Mouse (Mus musculus) midbrain, embryonic 11.5 days (tissue): ENCODE data around the gene Orai2. TPM values are rescaled to one million over a fixed set of nuclear protein-coding genes. Genes with fewer than 3 reads are reported as not detected.
"Not testable (repeated sequence)": the region's sequence is repeated elsewhere in the genome, so short reads cannot be mapped to it uniquely, and the experiment has no call there.

Source experiments
- ATAC-seq: fragments of 200-750 bp; cut with Nextera tagmentation; 2 replicates; pipeline ENCODE4 v1.8.0; 2017; ENCODE audit warnings: moderate TSS enrichment, moderate library complexity; ENCODE audit not compliant: low FRiP score
- DNase-seq: peaks from one replicate; pipeline ENCODE4 v3.0.0; 2015; ENCODE audit warnings: low spot score; ENCODE audit errors: missing footprints
- H3K27ac ChIP-seq: fragments of 300-500 bp; sonication (generic); 2 replicates; pipeline ENCODE4 v1.5.1; 2014; ENCODE audit warnings: low read depth, low read length
- H3K27me3 ChIP-seq: fragments of 300-500 bp; sonication (generic); 2 replicates; pipeline ENCODE4 v1.6.1; 2014; ENCODE audit warnings: mild to moderate bottlenecking, low read length, moderate library complexity, mixed read lengths; ENCODE audit not compliant: control insufficient read depth, insufficient read depth
- H3K36me3 ChIP-seq: fragments of 300-500 bp; sonication (generic); 2 replicates; pipeline ENCODE4 v1.6.1; 2014; ENCODE audit warnings: mild to moderate bottlenecking, low read length, moderate library complexity, mixed read lengths; ENCODE audit not compliant: control insufficient read depth, insufficient read depth
- H3K4me1 ChIP-seq: fragments of 300-500 bp; sonication (generic); 2 replicates; pipeline ENCODE4 v1.6.1; 2014; ENCODE audit warnings: low read length; ENCODE audit not compliant: control insufficient read depth, insufficient read depth
- H3K4me2 ChIP-seq: fragments of 300-500 bp; sonication (generic); 2 replicates; pipeline ENCODE4 v1.6.1; 2014; ENCODE audit warnings: mild to moderate bottlenecking, moderate library complexity
- H3K4me3 ChIP-seq: fragments of 300-500 bp; sonication (generic); 2 replicates; pipeline ENCODE4 v1.5.1; 2014; ENCODE audit warnings: low read depth, low read length
- H3K9ac ChIP-seq: fragments of 300-500 bp; sonication (generic); 2 replicates; pipeline ENCODE4 v1.6.1; 2014; ENCODE audit warnings: low read length
- H3K9me3 ChIP-seq: fragments of 300-500 bp; sonication (generic); 2 replicates; pipeline ENCODE4 v1.6.1; 2016; ENCODE audit warnings: low read length; ENCODE audit not compliant: control insufficient read depth
- WGBS: fragments of 180-500 bp; shearing (Covaris S2); extraction: QIAGEN DNeasy Blood & Tissue Kit; methylation state at CpG from one replicate; pipeline ENCODE4 v1.1.7; 2014; 5-methylcytosine and 5-hydroxymethylcytosine counted together
- polyA plus RNA-seq: library from polyadenylated mRNA; unstranded; fragments of >200 nt; fragmentation: Nextera tagmentation; extraction: Ambion mirVana; gene quantifications from 2 replicates; pipeline ENCODE4 v1.2.1, GENCODE M21; 2014

The Orai2 gene
- polyA plus RNA-seq, 1 experiment from 2014 or later: 8.5 TPM

GRCm38 (mm10) chr5:136167296-136167695 is 3.2 kb downstream of the Orai2 start:
- Histone ChIP-seq H3K27me3 (no peaks in the 10 kb centered on the region), H3K27ac (no peak overlapping the region), H3K9me3 (peaks cover 5% of the 10 kb centered on the region), H3K4me3 (no peak overlapping the region), H3K36me3 (no peaks in the 10 kb centered on the region), H3K9ac (no peak overlapping the region), H3K4me2 (no peak overlapping the region), H3K4me1 (peaks cover 9% of the 10 kb centered on the region)
- ATAC-seq (no peak), DNase-seq (peak; percentile 47)
- WGBS: 90% methylated on average over 4 of the region's 4 CpGs

- ATAC-seq (no peak), DNase-seq (peak; percentile 49)
- 79% methylated on average over 8 of the region's 8 CpGs for WGBS
- Histone ChIP-seq H3K4me3 (no peak overlapping the region), H3K9me3 (peaks cover 5% of the 10 kb centered on the region), H3K9ac (no peak overlapping the region), H3K36me3 (no peaks in the 10 kb centered on the region), H3K27ac (no peak overlapping the region), H3K4me1 (0 out of 2 replicates have a peak, but pooled peaks cover 2% of the 10 kb centered on the region), H3K27me3 (no peaks in the 10 kb centered on the region), H3K4me2 (no peak overlapping the region)
These were observed 5.3 kb downstream of the Orai2 start for GRCm38 (mm10) chr5:136165246-136165645.

- Histone ChIP-seq H3K27me3 (no peaks in the 10 kb centered on the region), H3K9ac (no peak overlapping the region), H3K36me3 (no peaks in the 10 kb centered on the region), H3K4me2 (no peak overlapping the region), H3K27ac (no peak overlapping the region), H3K4me3 (no peak overlapping the region), H3K4me1 (no peaks in the 10 kb centered on the region), H3K9me3 (peaks cover 5% of the 10 kb centered on the region)
- DNase-seq (peak; percentile 76), ATAC-seq (no peak)
- 82% methylated on average over 11 of the region's 11 CpGs for WGBS
These were observed 6.6 kb downstream of the Orai2 start for GRCm38 (mm10) chr5:136163807-136164474.

- not testable (repeated sequence) for H3K4me1 ChIP-seq, H3K27me3 ChIP-seq, H3K36me3 ChIP-seq, H3K9ac ChIP-seq, H3K4me3 ChIP-seq, ATAC-seq, H3K27ac ChIP-seq, H3K4me2 ChIP-seq, H3K9me3 ChIP-seq
- peak; percentile 21 for DNase-seq
- WGBS: 89% methylated on average over 11 of the region's 12 CpGs
These were observed 10.4 kb downstream of the Orai2 start for GRCm38 (mm10) chr5:136160084-136160483.

GRCm38 (mm10) chr5:136155399-136155798 is 15.1 kb downstream of the Orai2 start:
- no peak overlapping the region for H3K27ac ChIP-seq
- H3K36me3 ChIP-seq: no peaks in the 10 kb centered on the region
- H3K4me2 ChIP-seq: no peak overlapping the region
- no peak overlapping the region for H3K4me3 ChIP-seq
- DNase-seq (peak; percentile 12), ATAC-seq (no peak)
- H3K27me3 ChIP-seq: no peaks in the 10 kb centered on the region
- no peaks in the 10 kb centered on the region for H3K4me1 ChIP-seq
- WGBS: 91% methylated on average over 5 of the region's 5 CpGs
- no peaks in the 10 kb centered on the region for H3K9me3 ChIP-seq
- H3K9ac ChIP-seq: no peak overlapping the region

GRCm38 (mm10) chr5:136152365-136152764 is 18.1 kb downstream of the Orai2 start:
- no peaks in the 10 kb centered on the region for H3K4me1 ChIP-seq
- DNase-seq (no peak), ATAC-seq (no peak)
- no peak overlapping the region for H3K9ac ChIP-seq
- H3K36me3 ChIP-seq: no peaks in the 10 kb centered on the region
- WGBS: 80% methylated on average over 8 of the region's 8 CpGs
- no peaks in the 10 kb centered on the region for H3K9me3 ChIP-seq
- H3K27me3 ChIP-seq: no peaks in the 10 kb centered on the region
- H3K4me3 ChIP-seq: no peak overlapping the region
- no peak overlapping the region for H3K4me2 ChIP-seq
- no peak overlapping the region for H3K27ac ChIP-seq

- 69% methylated on average over 5 of the region's 5 CpGs for WGBS
These were observed 21.4 kb downstream of the Orai2 start for GRCm38 (mm10) chr5:136149134-136149576.

GRCm38 (mm10) chr5:136147704-136148103 is 22.8 kb downstream of the Orai2 start:
- DNase-seq (no peak), ATAC-seq (no peak)
- no peak overlapping the region for H3K9ac ChIP-seq
- no peaks in the 10 kb centered on the region for H3K4me1 ChIP-seq
- no peaks in the 10 kb centered on the region for H3K27me3 ChIP-seq
- WGBS: 75% methylated on average over 8 of the region's 8 CpGs
- no peak overlapping the region for H3K27ac ChIP-seq
- H3K4me3 ChIP-seq: no peak overlapping the region
- H3K36me3 ChIP-seq: no peaks in the 10 kb centered on the region
- H3K9me3 ChIP-seq: no peaks in the 10 kb centered on the region
- no peak overlapping the region for H3K4me2 ChIP-seq

More at GRCm38 (mm10) chr5:136149134-136149576, 21.4 kb downstream of the Orai2 start:
- not testable (repeated sequence) for H3K27me3 ChIP-seq, H3K4me1 ChIP-seq, H3K36me3 ChIP-seq, ATAC-seq, H3K9me3 ChIP-seq, H3K4me3 ChIP-seq, H3K27ac ChIP-seq, H3K4me2 ChIP-seq, H3K9ac ChIP-seq, DNase-seq

- 91% methylated on average over 1 of the region's 1 CpGs for WGBS
- DNase-seq (no peak), ATAC-seq (no peak)
- Histone ChIP-seq H3K9me3 (no peaks in the 10 kb centered on the region), H3K27ac (no peak overlapping the region), H3K9ac (no peak overlapping the region), H3K4me2 (no peak overlapping the region), H3K27me3 (no peaks in the 10 kb centered on the region), H3K36me3 (0 out of 2 replicates have a peak, but pooled peaks cover 5% of the 10 kb centered on the region), H3K4me1 (no peaks in the 10 kb centered on the region), H3K4me3 (no peak overlapping the region)
These were observed 23.6 kb downstream of the Orai2 start for GRCm38 (mm10) chr5:136146936-136147335.
